In genomic region chr14:61349876-61350275, GRCm38 (mm10) we compare ENCODE assay signal across 23 mouse cellular contexts. TPM values are rescaled to one million over a fixed set of nuclear protein-coding genes. Genes with fewer than 3 reads are reported as not detected.
DNase-seq lines count a peak whose midpoint lies in the region; ATAC-seq and TF ChIP-seq lines count a peak whose summit lies in the region.
"Had no signal": no experiment of that assay in that cellular context is flagged by ENCODE, and none has a peak within 500 bp of the region (broad histone marks: within the 10 kb centered on the region; RNA-seq: fewer than 3 reads in every experiment).

No protein-coding gene starts in this region.

- no peaks in the 10 kb centered on the region for H3K36me3 ChIP-seq in heart, embryonic 10.5 days
- no peaks in the 10 kb centered on the region; the same call in 1 of the 2 replicates for H3K36me3 ChIP-seq in liver, adult 2 months (ENCODE audit: control insufficient read depth, insufficient read depth, low read length)
- H3K36me3 ChIP-seq in liver, postnatal 0 days (replicated peaks; ENCODE audit: insufficient read depth, low read length) = no peaks in the 10 kb centered on the region
- H3K36me3 ChIP-seq: G1E had no signal

- no peaks in the 10 kb centered on the region for H3K9me3 ChIP-seq in heart, embryonic 10.5 days
- no peaks in the 10 kb centered on the region for H3K9me3 ChIP-seq in liver, postnatal 0 days (ENCODE audit: low read length)
- H3K9me3 ChIP-seq: G1E had no signal

- H3K27ac ChIP-seq in gastrocnemius, adult 2 months = peak overlapping the region; percentile 41; the same call in 1 of the 2 replicates
- no peak overlapping the region for H3K27ac ChIP-seq in heart, embryonic 10.5 days
- H3K27ac ChIP-seq in liver, adult 2 months (replicated peaks; ENCODE audit: insufficient read depth, low read depth, low read length) = 0 out of 2 replicates have a peak overlapping the region, but pooled peaks have one; percentile 30
- H3K27ac ChIP-seq in liver, postnatal 0 days (ENCODE audit: low read depth) = no peak overlapping the region

- H3K27me3 ChIP-seq in heart, embryonic 10.5 days (ENCODE audit: insufficient read depth, poor library complexity, severe bottlenecking) = no peaks in the 10 kb centered on the region
- H3K27me3 ChIP-seq in liver, adult 2 months (ENCODE audit: control insufficient read depth, insufficient read depth, low read length) = no peaks in the 10 kb centered on the region
- H3K27me3 ChIP-seq in liver, postnatal 0 days (ENCODE audit: insufficient read depth, low read length) = no peaks in the 10 kb centered on the region
- H3K27me3 ChIP-seq: CH12.LX, Patski had no signal

- DNase-seq in gastrocnemius, adult 2 months = peak; percentile 25
- DNase-seq in gastrocnemius, adult 18-20 months (ENCODE audit: low spot score) = no peak
- peak; percentile 58 for DNase-seq in heart, adult 11 months
- DNase-seq in heart, embryonic 10.5 days (ENCODE audit: low spot score) = no peak
- peak; percentile 84 for DNase-seq in liver, adult 2 months (ENCODE audit: extremely low read depth, low read depth, low spot score)
- DNase-seq in liver, postnatal 0 days = no peak
- DNase-seq: adrenal gland, adult 2 months; adrenal gland, adult 8-10 months; adrenal gland, postnatal 10 days; adrenal gland, postnatal 14 days; adrenal gland, postnatal 25 days; adrenal gland, postnatal 36 days; B cell, adult 2 months; cerebellum, adult 11 months; cerebellum, adult 11-12 months; cerebellum, adult 18-20 months had no signal

- TF ChIP-seq EP300 in liver, postnatal 0 days (IDR thresholded peaks at IDR 0.05; ENCODE audit: low read depth) = no peak

- WGBS in heart, embryonic 10.5 days = 89% methylated on average over 4 of the region's 4 CpGs
- 64% methylated on average over 4 of the region's 4 CpGs for WGBS in liver, adult 2 months
- WGBS in liver, postnatal 0 days (ENCODE audit: insufficient replicate concordance) = 74% methylated on average over 4 of the region's 4 CpGs

- ATAC-seq in liver, postnatal 0 days = no peak
- ATAC-seq: activated CD4-positive, CD25-positive, alpha-beta regulatory T cell, adult 4 months; CD4-positive, CD25-positive, alpha-beta regulatory T cell, adult 4 months; Patski had no signal

- intact Hi-C loops in gastrocnemius, adult 2 months (cut with DNase I) = no loop called here

- peaks cover 14% of the 10 kb centered on the region; the same call in 1 of the 2 replicates for H3K79me2 ChIP-seq in liver, adult 2 months (ENCODE audit: control insufficient read depth, insufficient read depth, low read length)

- H3K4me3 ChIP-seq in gastrocnemius, adult 2 months = no peak overlapping the region
- H3K4me3 ChIP-seq in heart, embryonic 10.5 days = no peak overlapping the region
- H3K4me3 ChIP-seq in liver, adult 2 months (ENCODE audit: insufficient read depth, low read depth, low read length) = no peak overlapping the region
- H3K4me3 ChIP-seq in liver, postnatal 0 days (ENCODE audit: low read depth, low read length) = no peak overlapping the region

- TF ChIP-seq CTCF in gastrocnemius, adult 2 months (IDR thresholded peaks at IDR 0.05) = no peak
- TF ChIP-seq CTCF in liver, adult 2 months (IDR thresholded peaks at IDR 0.05; ENCODE audit: low read depth, low read length) = no peak
- no peak for TF ChIP-seq CTCF in liver, postnatal 0 days (IDR thresholded peaks at IDR 0.05; ENCODE audit: low read depth)

- no peak overlapping the region for H3K9ac ChIP-seq in liver, adult 2 months (ENCODE audit: low read depth, low read length)
- H3K9ac ChIP-seq in liver, postnatal 0 days (replicated peaks) = no peak overlapping the region

- TF ChIP-seq POLR2A in liver, adult 2 months (IDR thresholded peaks at IDR 0.05; ENCODE audit: extremely low read depth, insufficient read depth, low read length) = no peak

- no peak overlapping the region for H3K4me2 ChIP-seq in liver, postnatal 0 days (ENCODE audit: low read depth, low read length)

- peaks cover 23% of the 10 kb centered on the region for H3K4me1 ChIP-seq in heart, embryonic 10.5 days
- H3K4me1 ChIP-seq in liver, adult 2 months (ENCODE audit: control insufficient read depth, insufficient read depth, low read length) = peaks cover 16% of the 10 kb centered on the region
- H3K4me1 ChIP-seq in liver, postnatal 0 days (ENCODE audit: insufficient read depth) = no peaks in the 10 kb centered on the region

RNA-seq across cellular contexts. Expression of gene Ebpl, which starts 10.4 kb away (rescaled TPM):
- total RNA-seq in gastrocnemius, adult 2 months (2021) = 1 to 10 TPM; 1.1 to 1.2 TPM
- total RNA-seq in gastrocnemius, adult 18-20 months (2021) = 1 to 10 TPM; 1.1 to 1.3 TPM
- polyA plus RNA-seq in heart, embryonic 10.5 days (2016; fragmentation: Nextera tagmentation; extraction: Ambion mirVana) = 6.8 and 8.8 TPM in 2 replicates
- 17.2 and 17.6 TPM in 2 replicates for total RNA-seq in liver, adult 2 months (2014; rRNA removed)
- 17.8 and 19.5 TPM in 2 replicates for polyA plus RNA-seq in liver, adult 2 months (2012; rRNA removed)
- polyA plus RNA-seq in liver, postnatal 0 days (2015; fragmentation: Nextera tagmentation; extraction: Ambion mirVana) = 13.3 and 13.8 TPM in 2 replicates

RNA-seq across cellular contexts. Expression of gene Arl11, which starts 40.3 kb away (rescaled TPM):
- under 1 TPM; 0.54 to 0.56 TPM for total RNA-seq in gastrocnemius, adult 2 months (2021)
- under 1 TPM; 0.16 to 0.24 TPM for total RNA-seq in gastrocnemius, adult 18-20 months (2021)
- polyA plus RNA-seq in heart, embryonic 10.5 days (2016; fragmentation: Nextera tagmentation; extraction: Ambion mirVana) = 0.12 and 0.29 TPM in 2 replicates
- 0.28 and 0.40 TPM in 2 replicates for total RNA-seq in liver, adult 2 months (2014; rRNA removed)
- polyA plus RNA-seq in liver, adult 2 months (2012; rRNA removed) = 0.07 and 0.37 TPM in 2 replicates
- polyA plus RNA-seq in liver, postnatal 0 days (2015; fragmentation: Nextera tagmentation; extraction: Ambion mirVana) = 2.8 and 3.0 TPM in 2 replicates
- total RNA-seq: ES-E14, G1E had no signal
- polyA plus RNA-seq: C2C12; CD4-positive, CD25-positive, alpha-beta regulatory T cell, adult 4 months; G1E; Patski had no signal

Comparison
In these comparisons a context has a peak if more than half of its experiments do, and no peak if none do; other contexts are left out.
1. DNase-seq: peak in gastrocnemius, adult 2 months (single experiment), heart, adult 11 months (single experiment) and liver, adult 2 months (single experiment); none in gastrocnemius, adult 18-20 months (single experiment), heart, embryonic 10.5 days (single experiment) and liver, postnatal 0 days (single experiment).
2. H3K27ac ChIP-seq: peak in gastrocnemius, adult 2 months (single experiment) and liver, adult 2 months (single experiment); none in heart, embryonic 10.5 days (single experiment) and liver, postnatal 0 days (single experiment).